Mouse (Mus musculus): ENCODE results near the gene Ckap2.

- TF ChIP-seq EP300 (IDR thresholded peaks at IDR 0.05; ENCODE audit: low read length), result no peak
- no peak for TF ChIP-seq USF1 (IDR thresholded peaks at IDR 0.05; ENCODE audit: low read depth, low read length)
- no peak for TF ChIP-seq E2F4 (IDR thresholded peaks at IDR 0.05; ENCODE audit: insufficient replicate concordance, low read depth, low read length)
- TF ChIP-seq CTCF (conservative IDR thresholded peaks at IDR 0.05 in 1 of 2, IDR thresholded peaks at IDR 0.05 in 1 of 2; ENCODE audit: low read depth in 2 of 2, low read length in 2 of 2), result no peak
- no peak for TF ChIP-seq ELF1 (IDR thresholded peaks at IDR 0.05; ENCODE audit: low read depth, low read length)
These were observed 23.4 kb downstream of the Ckap2 start for GRCm38 (mm10) chr8:22162206-22162605.
